Mouse (Mus musculus) inflammation-experienced regulatory T-cells, adult 6 months (primary cell): ENCODE results near the gene Klf4. TPM values are rescaled to one million over a fixed set of nuclear protein-coding genes. Genes with fewer than 3 reads are reported as not detected.

Experiments used
- ATAC-seq: one replicate; pipeline ENCODE4 v1.8.0; 2017
- polyA plus RNA-seq, 3 experiments: library from polyadenylated mRNA; unstranded; fragments of 100-300 nt; shearing (Covaris generic); gene quantifications; one replicate each; pipeline ENCODE4 v1.2.1; 2017

Klf4 gene
- polyA plus RNA-seq, 3 experiments from 2014 or later: 0.35 to 2.2 (median 1.5) TPM

- no peak for ATAC-seq
Measured at GRCm38 (mm10) chr4:55523921-55524320, 8.3 kb downstream of the Klf4 start.

GRCm38 (mm10) chr4:55517438-55517837 lies 14.8 kb downstream of the Klf4 start:
- no peak for ATAC-seq

GRCm38 (mm10) chr4:55516048-55516447 lies 16.2 kb downstream of the Klf4 start:
- ATAC-seq: no peak

- peak; percentile 77 for ATAC-seq
Measured at GRCm38 (mm10) chr4:55514733-55515176, 17.5 kb downstream of the Klf4 start.

GRCm38 (mm10) chr4:55513615-55514279 lies 18.5 kb downstream of the Klf4 start:
- no peak for ATAC-seq

DNA sequence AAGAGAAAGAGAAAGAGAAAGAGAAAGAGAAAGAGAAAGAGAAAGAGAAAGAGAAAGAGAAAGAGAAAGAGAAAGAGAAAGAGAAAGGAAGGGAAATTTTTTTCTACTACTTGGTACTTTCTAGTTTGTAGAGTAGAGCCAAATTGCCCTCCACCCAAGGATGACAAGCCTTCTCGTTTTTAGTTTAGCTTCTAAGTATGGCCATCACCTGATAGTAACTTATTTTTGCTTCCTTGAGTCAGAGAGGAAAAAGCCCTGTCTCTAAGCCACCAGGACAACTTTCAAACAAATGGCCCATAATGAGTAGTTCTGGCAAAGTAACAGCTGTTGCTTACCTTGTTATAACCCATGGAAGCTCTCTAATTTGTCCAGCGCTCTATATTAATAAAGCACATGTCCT lies 20.9 kb downstream of the Klf4 start:
- no peak for ATAC-seq

GRCm38 (mm10) chr4:55508712-55509111 lies 23.6 kb downstream of the Klf4 start:
- ATAC-seq: no peak

DNA sequence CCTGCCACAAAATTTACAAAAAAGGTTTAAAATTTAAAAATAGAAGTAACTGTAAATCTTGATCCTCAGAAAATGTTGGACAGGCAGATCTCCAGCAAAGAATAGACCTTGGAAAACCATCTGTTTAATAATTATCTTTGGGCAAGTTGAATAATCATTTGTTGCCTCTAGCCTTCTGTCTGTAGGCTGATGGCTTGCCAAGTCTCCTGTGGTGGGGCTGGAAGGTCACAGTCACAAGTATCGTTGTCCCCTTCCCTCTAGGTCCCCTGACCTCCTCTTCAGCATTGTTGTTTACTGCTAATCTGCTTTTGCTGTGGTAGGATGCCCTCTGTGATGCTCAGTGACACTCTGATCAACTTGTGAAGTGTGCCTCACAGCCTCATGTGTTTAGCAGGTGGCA lies 33.6 kb downstream of the Klf4 start:
- ATAC-seq: no peak

- no peak for ATAC-seq
Measured at GRCm38 (mm10) chr4:55496416-55496815, 35.9 kb downstream of the Klf4 start.

DNA sequence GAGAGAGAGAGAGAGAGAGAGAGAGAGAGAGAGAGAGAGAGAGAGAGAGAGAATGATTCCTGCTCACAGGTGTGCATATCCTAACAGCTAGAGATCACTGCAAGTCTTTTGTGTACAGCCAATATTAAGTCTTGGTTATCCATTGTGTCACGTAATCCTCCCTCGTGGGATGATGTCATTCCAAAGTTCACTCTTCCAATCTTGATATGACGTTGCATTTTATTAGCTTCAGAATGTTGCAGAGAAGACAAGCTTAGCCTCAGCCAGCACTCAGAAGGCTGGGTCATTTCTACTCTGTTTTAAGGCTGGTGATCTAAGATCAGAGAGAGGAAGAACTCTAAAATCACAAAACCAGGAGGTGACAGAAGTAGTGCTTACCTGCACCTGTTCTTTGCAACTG lies 39.0 kb downstream of the Klf4 start:
- ATAC-seq: no peak

DNA sequence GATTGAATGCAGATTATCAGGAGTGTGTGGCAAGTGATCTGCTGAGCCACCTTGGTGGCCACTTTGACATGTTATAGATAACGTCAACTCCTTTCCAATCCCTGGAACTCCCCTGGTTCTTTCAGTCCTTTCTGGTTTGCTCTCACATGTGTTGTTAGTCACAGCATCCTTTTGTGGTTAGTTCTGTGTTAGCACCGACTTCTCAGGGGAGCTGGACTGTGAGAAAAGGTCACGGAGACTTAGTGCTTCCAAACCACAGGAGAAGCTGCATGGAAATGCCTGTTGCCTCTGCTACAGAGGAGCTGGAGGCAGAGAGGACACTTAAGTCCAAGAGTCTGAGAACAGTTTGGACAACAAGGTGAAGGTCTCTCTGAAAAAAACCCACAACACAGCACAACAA lies 42.9 kb downstream of the Klf4 start:
- peak; percentile 87 for ATAC-seq

DNA sequence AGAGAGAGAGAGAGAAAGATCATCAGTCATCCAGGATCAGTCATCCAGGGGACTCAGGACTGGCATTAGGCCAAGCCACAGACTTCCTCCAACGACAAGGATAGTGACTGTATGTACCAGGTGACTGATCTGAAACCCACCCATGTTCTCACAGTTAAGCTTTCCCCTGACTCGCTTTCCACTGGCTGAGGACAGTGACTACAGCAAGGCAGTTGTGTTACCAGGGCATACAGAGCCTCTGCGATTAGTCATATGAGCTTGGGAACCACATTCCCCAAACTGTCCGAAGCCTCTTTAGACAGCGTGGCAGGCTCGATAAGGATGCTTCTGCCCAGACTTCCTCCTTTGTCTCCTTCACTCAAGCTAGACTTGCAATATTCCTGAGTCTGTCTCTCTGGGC lies 43.7 kb downstream of the Klf4 start:
- peak; percentile 19 for ATAC-seq

DNA sequence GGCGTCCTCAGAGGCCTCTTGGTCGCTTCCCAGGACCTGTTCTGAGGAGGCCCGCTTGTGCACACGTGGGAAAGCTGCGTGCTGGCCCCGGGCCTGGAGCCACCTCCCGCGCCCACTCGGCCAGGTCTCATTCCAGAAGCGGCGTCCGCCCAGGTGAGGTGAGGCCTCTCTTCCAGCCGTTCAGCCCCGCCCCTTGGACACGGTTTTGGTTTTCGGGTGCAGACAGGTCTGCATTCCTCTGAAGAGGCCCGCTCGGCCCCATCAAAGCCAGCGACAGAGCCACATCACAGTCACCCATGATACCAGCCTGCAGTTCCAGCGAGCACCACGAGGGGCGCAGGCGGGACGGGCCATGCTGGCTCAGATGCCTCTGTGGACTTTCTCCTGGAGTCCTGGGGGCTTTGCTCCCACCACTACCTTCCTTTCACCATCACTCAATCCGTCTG lies 51.9 kb downstream of the Klf4 start:
- ATAC-seq: peak; percentile 65

DNA sequence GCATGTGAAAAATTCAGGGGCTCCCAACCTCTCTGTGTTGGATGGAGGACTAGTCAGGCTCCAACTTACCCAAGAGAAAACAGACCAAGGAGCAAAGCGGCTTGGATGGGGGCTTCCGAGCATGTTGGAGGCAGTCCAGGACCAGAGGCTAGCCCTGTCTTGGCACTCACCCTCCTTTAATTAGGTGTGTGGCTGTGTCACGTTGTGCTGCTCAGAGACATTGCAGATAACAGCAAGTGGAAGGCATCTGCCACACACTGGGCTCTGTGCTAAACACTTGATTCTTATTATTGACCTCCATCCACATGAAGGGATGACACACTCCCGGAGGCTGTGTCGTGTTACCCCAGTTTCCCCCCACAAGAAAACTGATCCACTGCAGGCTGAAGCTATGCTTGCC lies 53.9 kb downstream of the Klf4 start:
- no peak for ATAC-seq

- ATAC-seq: no peak
Measured at GRCm38 (mm10) chr4:55477933-55478332, 54.3 kb downstream of the Klf4 start.

- no peak for ATAC-seq
Measured at GRCm38 (mm10) chr4:55477210-55477759, 55.0 kb downstream of the Klf4 start.

Other genes starting within 250 kb of the Klf4 start
- 10 to 100 TPM; 13.8 to 14.6 (median 14.2) TPM for gene Rad23b, start 182.4 kb downstream of the Klf4 start, polyA plus RNA-seq